Mouse (Mus musculus) CH12.LX (cell line): Measurements from ENCODE around the gene Ggt7. TPM values are rescaled to one million over a fixed set of nuclear protein-coding genes. Genes with fewer than 3 reads are reported as not detected.

Experiments used
- DNase-seq: peaks from one replicate; pipeline ENCODE4 v3.0.0-alpha.2; 2013; ENCODE audit errors: extremely low read depth
- H3K27ac ChIP-seq: 2 replicates; pipeline ENCODE4 v1.5.1; 2012; ENCODE audit warnings: low read depth, mild to moderate bottlenecking, control low read depth, moderate library complexity; ENCODE audit not compliant: insufficient read depth
- H3K27me3 ChIP-seq: replicated peaks from 2 replicates; pipeline ENCODE3; 2012; ENCODE audit warnings: inconsistent platforms
- H3K36me3 ChIP-seq, 2 experiments: replicated peaks in 1 of 2; 2 replicates each; pipeline versions ENCODE3 to v1.6.1; 2012; ENCODE audit warnings: inconsistent platforms in 1 of 2, low read length in 1 of 2, mild to moderate bottlenecking in 1 of 2, mixed read lengths in 1 of 2, moderate library complexity in 1 of 2; ENCODE audit not compliant: control insufficient read depth in 1 of 2, insufficient read depth in 1 of 2
- H3K4me1 ChIP-seq, 2 experiments: 2 replicates each; pipeline ENCODE4 v1.6.1; 2012; ENCODE audit warnings: inconsistent platforms in 1 of 2, moderate library complexity in 1 of 2; ENCODE audit not compliant: insufficient read depth in 2 of 2, control insufficient read depth in 1 of 2
- H3K4me2 ChIP-seq: 2 replicates; pipeline ENCODE4 v1.6.1; 2012; ENCODE audit warnings: low read depth, mild to moderate bottlenecking, control low read depth; ENCODE audit not compliant: poor library complexity, insufficient read depth, severe bottlenecking
- H3K4me3 ChIP-seq, 3 experiments: fragments of 150-350 bp in 1 of 3; sonication (generic) in 1 of 3; replicated peaks in 1 of 3; 2 replicates each; pipeline versions ENCODE3 to v1.5.1; 2011 to 2012; ENCODE audit warnings: low read depth in 2 of 3, low read length in 2 of 3, mild to moderate bottlenecking in 2 of 3, moderate library complexity in 2 of 3, control low read depth in 1 of 3, improper control_type of control experiment in 1 of 3, inconsistent platforms in 1 of 3, mixed read lengths in 1 of 3; ENCODE audit not compliant: poor library complexity in 1 of 3
- H3K79me2 ChIP-seq: replicated peaks from 2 replicates; pipeline ENCODE4 v1.6.1; 2012; ENCODE audit warnings: mild to moderate bottlenecking, moderate library complexity; ENCODE audit not compliant: control insufficient read depth, poor library complexity, insufficient read depth, severe bottlenecking; ENCODE audit errors: extremely low read depth
- H3K9ac ChIP-seq: 2 replicates; pipeline ENCODE4 v1.6.1; 2012; ENCODE audit warnings: low read depth, mild to moderate bottlenecking, control low read depth, moderate library complexity; ENCODE audit not compliant: insufficient read depth
- H3K9me3 ChIP-seq: replicated peaks from 2 replicates; pipeline ENCODE3; 2012; ENCODE audit warnings: low read length, inconsistent platforms, mixed read lengths
- CTCF ChIP-seq, 2 experiments: IDR thresholded peaks in 1 of 2; conservative IDR thresholded peaks in 1 of 2; 2 replicates each; pipeline ENCODE4 v1.5.1; 2011 to 2012; ENCODE audit warnings: low read depth in 2 of 2, low read length in 2 of 2, improper control_type of control experiment in 1 of 2, inconsistent platforms in 1 of 2, mild to moderate bottlenecking in 1 of 2, moderate library complexity in 1 of 2
- ETS1 ChIP-seq: conservative IDR thresholded peaks from 2 replicates; pipeline ENCODE4 v1.6.1; 2012; ENCODE audit warnings: low read depth, mild to moderate bottlenecking, inconsistent platforms, low read length, improper control_type of control experiment, moderate library complexity
- HCFC1 ChIP-seq: IDR thresholded peaks from 2 replicates; pipeline ENCODE4 v1.6.1; 2012; ENCODE audit warnings: low read depth, mild to moderate bottlenecking, inconsistent platforms, low read length, improper control_type of control experiment
- MAX ChIP-seq: IDR thresholded peaks from 2 replicates; pipeline ENCODE4 v1.6.1; 2011; ENCODE audit warnings: low read length, improper control_type of control experiment
- MEF2A ChIP-seq: IDR thresholded peaks from 2 replicates; pipeline ENCODE4 v1.6.1; 2014; ENCODE audit warnings: low read depth, mild to moderate bottlenecking, inconsistent platforms, low read length, improper control_type of control experiment, borderline replicate concordance
- NELFE ChIP-seq: IDR thresholded peaks from 2 replicates; pipeline ENCODE4 v1.6.1; 2011; ENCODE audit warnings: low read depth, low read length, improper control_type of control experiment
- NRF1 ChIP-seq: IDR thresholded peaks from 2 replicates; pipeline ENCODE4 v1.6.1; 2014; ENCODE audit warnings: low read depth, mild to moderate bottlenecking, inconsistent platforms, low read length, improper control_type of control experiment, moderate library complexity
- PAX5 ChIP-seq: IDR thresholded peaks from 2 replicates; pipeline ENCODE4 v1.6.1; 2012; ENCODE audit warnings: low read length, inconsistent platforms, mixed read lengths
- POLR2A ChIP-seq: IDR thresholded peaks from 2 replicates; pipeline ENCODE4 v1.6.1; 2011; ENCODE audit warnings: low read depth, mild to moderate bottlenecking, improper control_type of control experiment, low read length
- SIN3A ChIP-seq: IDR thresholded peaks from 2 replicates; pipeline ENCODE4 v1.6.1; 2012; ENCODE audit warnings: low read length, improper control_type of control experiment, inconsistent platforms
- UBTF ChIP-seq: IDR thresholded peaks from 2 replicates; pipeline ENCODE4 v1.6.1; 2012; ENCODE audit warnings: low read depth, mild to moderate bottlenecking, inconsistent platforms, low read length, improper control_type of control experiment, moderate library complexity
- USF2 ChIP-seq: conservative IDR thresholded peaks from 2 replicates; pipeline ENCODE4 v1.6.1; 2011; ENCODE audit warnings: low read depth, low read length, improper control_type of control experiment
- ZKSCAN1 ChIP-seq: IDR thresholded peaks from 2 replicates; pipeline ENCODE4 v1.6.1; 2012; ENCODE audit warnings: low read depth, inconsistent platforms, low read length, improper control_type of control experiment, borderline replicate concordance
- ZNF384 ChIP-seq: IDR thresholded peaks from 2 replicates; pipeline ENCODE4 v1.6.1; 2012; ENCODE audit warnings: low read depth, low read length, improper control_type of control experiment, inconsistent platforms
- dilution Hi-C: fragments of 300-500 bp; cut with MboI; formaldehyde crosslinking; loops from 2 replicates; pipeline ENCODE4 v1.14.3; 2020; ENCODE audit warnings: low sequenced_read_pairs; ENCODE audit not compliant: extremely low pct_unique_long_range_greater_than_20kb, extremely low pct_ligation_motif_present
- in situ Hi-C: fragments of 300-500 bp; cut with MboI; formaldehyde crosslinking; loops from 3 replicates; pipeline ENCODE4 v1.14.3; 2019; ENCODE audit warnings: low sequenced_read_pairs, low pct_ligation_motif_present, low pct_unique_long_range_greater_than_20kb, mixed read lengths
- polyA plus RNA-seq: library from polyadenylated mRNA; unstranded; fragments of >175 nt; gene quantifications from 2 replicates; pipeline ENCODE4 v1.2.1, GENCODE M21; 2012; ENCODE audit warnings: low read depth; ENCODE audit not compliant: insufficient read length
- total RNA-seq, 2 experiments: library from RNA; depleted of rRNA; stranded (reverse); fragments of 300-350 nt in 1 of 2; fragments of >200 nt in 1 of 2; gene quantifications; 2 replicates each; pipeline ENCODE4 v1.2.3; 2012 to 2014

Gene Ggt7
- total and polyA plus RNA-seq, 3 experiments = 1.7 to 16.5 (median 2.9) TPM

GRCm38 (mm10) chr2:155504440-155505355 is 13.3 kb downstream of the Ggt7 start:
- Histone ChIP-seq H3K79me2 (no peaks in the 10 kb centered on the region), H3K4me3 (no peak overlapping the region)
- TF ChIP-seq NRF1 = no peak
- TF ChIP-seq ETS1 = no peak
- no peak for TF ChIP-seq SIN3A
- TF ChIP-seq USF2 = no peak
- TF ChIP-seq POLR2A = no peak
- TF ChIP-seq UBTF = no peak
- no peak for TF ChIP-seq ZNF384
- no peak for TF ChIP-seq NELFE
- no peak for TF ChIP-seq PAX5
- no peak for TF ChIP-seq CTCF (conservative IDR thresholded peaks at IDR 0.05 in 1 of 2, IDR thresholded peaks at IDR 0.05 in 1 of 2; ENCODE audit: low read depth in 2 of 2, low read length in 2 of 2)
- no peak for TF ChIP-seq HCFC1
- no peak for TF ChIP-seq MAX
- TF ChIP-seq MEF2A = no peak
- no peak for TF ChIP-seq ZKSCAN1

GRCm38 (mm10) chr2:155502596-155502995 is 15.4 kb downstream of the Ggt7 start:
- no peak for DNase-seq
- Histone ChIP-seq H3K27me3 (no peaks in the 10 kb centered on the region), H3K4me1 (peaks cover 5 to 7% of the 10 kb centered on the region in 2 experiments), H3K9ac (no peak overlapping the region), H3K9me3 (no peaks in the 10 kb centered on the region), H3K79me2 (no peaks in the 10 kb centered on the region), H3K4me3 (no peak overlapping the region), H3K4me2 (no peak overlapping the region), H3K27ac (no peak overlapping the region), H3K36me3 (peaks cover 0 to 12% of the 10 kb centered on the region in 2 experiments)
- dilution Hi-C loops = no loop called here
- TF ChIP-seq ZKSCAN1 = no peak
- TF ChIP-seq ETS1 = no peak
- TF ChIP-seq MEF2A = no peak
- TF ChIP-seq NRF1 = no peak
- in situ Hi-C loops = loop anchor here (25.0 kb wide), 1 partner anchor 260 kb away; the partner anchor contains the start of gene Procr

More at GRCm38 (mm10) chr2:155504440-155505355, 13.3 kb downstream of the Ggt7 start:
- in situ Hi-C loops = loop anchor here (25.0 kb wide), 1 partner anchor 258 kb away; the partner anchor contains the start of gene Procr
- DNase-seq = no peak
- no peak overlapping the region for H3K4me2 ChIP-seq
- no peaks in the 10 kb centered on the region for H3K9me3 ChIP-seq
- no peaks in the 10 kb centered on the region for H3K27me3 ChIP-seq
- H3K27ac ChIP-seq = no peak overlapping the region
- H3K9ac ChIP-seq = no peak overlapping the region
- peaks cover 7 to 8% of the 10 kb centered on the region in 2 experiments for H3K4me1 ChIP-seq
- peaks cover 0 to 13% of the 10 kb centered on the region in 2 experiments for H3K36me3 ChIP-seq
- dilution Hi-C loops = no loop called here
